Mouse (Mus musculus) embryonic facial prominence, embryonic 12.5 days (tissue): ENCODE results near the gene Stap1. TPM values are rescaled to one million over a fixed set of nuclear protein-coding genes. Genes with fewer than 3 reads are reported as not detected.

ENCODE experiments used
- ATAC-seq: fragments of 200-750 bp; cut with Nextera tagmentation; 2 replicates; pipeline ENCODE4 v1.8.0; 2017; ENCODE audit not compliant: insufficient number of reproducible peaks, insufficient read depth, low FRiP score, low TSS enrichment
- H3K27ac ChIP-seq: fragments of 300-500 bp; sonication (generic); 2 replicates; pipeline ENCODE4 v1.5.1; 2016; ENCODE audit warnings: mild to moderate bottlenecking
- H3K27me3 ChIP-seq: fragments of 300-500 bp; sonication (generic); 2 replicates; pipeline ENCODE4 v1.6.1; 2016; ENCODE audit warnings: mild to moderate bottlenecking, moderate library complexity
- H3K36me3 ChIP-seq: fragments of 300-500 bp; sonication (generic); 2 replicates; pipeline ENCODE4 v1.6.1; 2016; ENCODE audit warnings: mild to moderate bottlenecking
- H3K4me1 ChIP-seq: fragments of 300-500 bp; sonication (generic); 2 replicates; pipeline ENCODE4 v1.6.1; 2016
- H3K4me2 ChIP-seq: fragments of 300-500 bp; sonication (generic); replicated peaks from 2 replicates; pipeline ENCODE4 v1.6.1; 2016; ENCODE audit warnings: mild to moderate bottlenecking, moderate library complexity
- H3K4me3 ChIP-seq: fragments of 300-500 bp; sonication (generic); 2 replicates; pipeline ENCODE4 v1.5.1; 2016; ENCODE audit warnings: mild to moderate bottlenecking
- H3K9ac ChIP-seq: fragments of 300-500 bp; sonication (generic); 2 replicates; pipeline ENCODE4 v1.6.1; 2016; ENCODE audit warnings: mild to moderate bottlenecking, moderate library complexity
- H3K9me3 ChIP-seq: fragments of 300-500 bp; sonication (generic); 2 replicates; pipeline ENCODE4 v1.6.1; 2016; ENCODE audit warnings: mild to moderate bottlenecking, moderate library complexity
- WGBS: fragments of 180-500 bp; shearing (Covaris S2); methylation state at CpG from one replicate; pipeline ENCODE4 v1.1.7; 2016; 5-methylcytosine and 5-hydroxymethylcytosine counted together
- polyA plus RNA-seq: library from polyadenylated mRNA; unstranded; fragments of >200 nt; fragmentation: Nextera tagmentation; extraction: Ambion mirVana; gene quantifications from 2 replicates; pipeline ENCODE4 v1.2.1, GENCODE M21; 2016

The Stap1 gene
- polyA plus RNA-seq, 1 experiment from 2014 or later, result 0.64 TPM

GRCm38 (mm10) chr5:86084979-86085378 lies 13.4 kb downstream of the Stap1 start:
- no peak for ATAC-seq
- Histone ChIP-seq H3K27me3 (no peaks in the 10 kb centered on the region), H3K36me3 (no peaks in the 10 kb centered on the region), H3K4me2 (no peak overlapping the region), H3K27ac (no peak overlapping the region), H3K9ac (no peak overlapping the region), H3K4me1 (no peaks in the 10 kb centered on the region), H3K4me3 (no peak overlapping the region), H3K9me3 (no peaks in the 10 kb centered on the region)
- 64% methylated on average over 7 of the region's 7 CpGs for WGBS

GRCm38 (mm10) chr5:86086751-86087150 lies 15.2 kb downstream of the Stap1 start:
- Histone ChIP-seq H3K9me3 (no peaks in the 10 kb centered on the region), H3K36me3 (no peaks in the 10 kb centered on the region), H3K27ac (no peak overlapping the region), H3K4me1 (no peaks in the 10 kb centered on the region), H3K27me3 (no peaks in the 10 kb centered on the region), H3K4me3 (no peak overlapping the region), H3K9ac (no peak overlapping the region), H3K4me2 (no peak overlapping the region)
- WGBS, result 75% methylated on average over 6 of the region's 6 CpGs
- ATAC-seq, result no peak

- H3K4me2 ChIP-seq, result no peak overlapping the region
- no peak overlapping the region for H3K27ac ChIP-seq
- no peaks in the 10 kb centered on the region for H3K9me3 ChIP-seq
- no peaks in the 10 kb centered on the region for H3K36me3 ChIP-seq
- no peaks in the 10 kb centered on the region for H3K27me3 ChIP-seq
- no peaks in the 10 kb centered on the region for H3K4me1 ChIP-seq
- WGBS, result 83% methylated on average over 9 of the region's 9 CpGs
- H3K4me3 ChIP-seq, result no peak overlapping the region
- H3K9ac ChIP-seq, result no peak overlapping the region
- no peak for ATAC-seq
These were observed 23.2 kb downstream of the Stap1 start for GRCm38 (mm10) chr5:86094754-86095153.

- Histone ChIP-seq H3K4me3 (no peak overlapping the region), H3K9me3 (no peaks in the 10 kb centered on the region), H3K4me2 (no peak overlapping the region), H3K27me3 (no peaks in the 10 kb centered on the region), H3K27ac (no peak overlapping the region), H3K9ac (no peak overlapping the region), H3K36me3 (no peaks in the 10 kb centered on the region), H3K4me1 (no peaks in the 10 kb centered on the region)
- no peak for ATAC-seq
- WGBS, result 74% methylated on average over 3 of the region's 3 CpGs
These were observed 27.4 kb downstream of the Stap1 start for GRCm38 (mm10) chr5:86098988-86099387.

GRCm38 (mm10) chr5:86100621-86101020 lies 29.1 kb downstream of the Stap1 start:
- H3K27me3 ChIP-seq, result no peaks in the 10 kb centered on the region
- no peaks in the 10 kb centered on the region for H3K4me1 ChIP-seq
- H3K9me3 ChIP-seq, result no peaks in the 10 kb centered on the region
- H3K4me2 ChIP-seq, result no peak overlapping the region
- ATAC-seq, result no peak
- no peaks in the 10 kb centered on the region for H3K36me3 ChIP-seq
- H3K9ac ChIP-seq, result no peak overlapping the region
- WGBS, result 69% methylated on average over 3 of the region's 3 CpGs
- no peak overlapping the region for H3K4me3 ChIP-seq
- no peak overlapping the region for H3K27ac ChIP-seq

GRCm38 (mm10) chr5:86102176-86102575 lies 30.6 kb downstream of the Stap1 start:
- no peak for ATAC-seq
- no peak overlapping the region for H3K27ac ChIP-seq
- 98% methylated on average over 2 of the region's 2 CpGs for whole genome bisulfite sequencing
- H3K4me3 ChIP-seq, result no peak overlapping the region
- H3K4me2 ChIP-seq, result no peak overlapping the region
- no peaks in the 10 kb centered on the region for H3K9me3 ChIP-seq
- no peaks in the 10 kb centered on the region for H3K27me3 ChIP-seq
- H3K4me1 ChIP-seq, result no peaks in the 10 kb centered on the region
- no peak overlapping the region for H3K9ac ChIP-seq
- H3K36me3 ChIP-seq, result no peaks in the 10 kb centered on the region

GRCm38 (mm10) chr5:86106610-86107009 lies 35.1 kb downstream of the Stap1 start:
- Histone ChIP-seq H3K9ac (no peak overlapping the region), H3K36me3 (peaks cover 6% of the 10 kb centered on the region; the same call in 1 of the 2 replicates), H3K4me1 (no peaks in the 10 kb centered on the region), H3K27ac (no peak overlapping the region), H3K9me3 (no peaks in the 10 kb centered on the region), H3K4me2 (no peak overlapping the region), H3K27me3 (no peaks in the 10 kb centered on the region), H3K4me3 (no peak overlapping the region)
- no peak for ATAC-seq
- 83% methylated on average over 2 of the region's 2 CpGs for WGBS

GRCm38 (mm10) chr5:86111074-86111473 lies 39.5 kb downstream of the Stap1 start:
- Histone ChIP-seq H3K9me3 (no peaks in the 10 kb centered on the region), H3K4me3 (no peak overlapping the region), H3K4me2 (no peak overlapping the region), H3K4me1 (no peaks in the 10 kb centered on the region), H3K36me3 (peaks cover 12% of the 10 kb centered on the region; the same call in 1 of the 2 replicates), H3K27ac (no peak overlapping the region), H3K9ac (no peak overlapping the region), H3K27me3 (no peaks in the 10 kb centered on the region)
- no peak for ATAC-seq
- 97% methylated on average over 1 of the region's 1 CpGs for WGBS

GRCm38 (mm10) chr5:86113037-86113436 lies 41.5 kb downstream of the Stap1 start:
- no peak overlapping the region for H3K4me3 ChIP-seq
- no peak overlapping the region for H3K4me2 ChIP-seq
- 92% methylated on average over 2 of the region's 2 CpGs for WGBS
- no peak overlapping the region for H3K9ac ChIP-seq
- ATAC-seq, result no peak
- H3K27me3 ChIP-seq, result no peaks in the 10 kb centered on the region
- no peaks in the 10 kb centered on the region for H3K4me1 ChIP-seq
- H3K36me3 ChIP-seq, result peaks cover 8% of the 10 kb centered on the region; the same call in 1 of the 2 replicates
- H3K27ac ChIP-seq, result no peak overlapping the region
- no peaks in the 10 kb centered on the region for H3K9me3 ChIP-seq

- peaks cover 14% of the 10 kb centered on the region; the same call in 1 of the 2 replicates for H3K36me3 ChIP-seq
- no peak overlapping the region for H3K27ac ChIP-seq
- no peak for ATAC-seq
- H3K4me1 ChIP-seq, result no peaks in the 10 kb centered on the region
- no peaks in the 10 kb centered on the region for H3K27me3 ChIP-seq
- H3K9ac ChIP-seq, result no peak overlapping the region
- WGBS, result 72% methylated on average over 1 of the region's 1 CpGs
- no peak overlapping the region for H3K4me2 ChIP-seq
- H3K4me3 ChIP-seq, result no peak overlapping the region
- H3K9me3 ChIP-seq, result no peaks in the 10 kb centered on the region
These were observed 42.5 kb downstream of the Stap1 start for GRCm38 (mm10) chr5:86113997-86114396.

- no peak overlapping the region for H3K4me2 ChIP-seq
- no peak overlapping the region for H3K9ac ChIP-seq
- peaks cover 20% of the 10 kb centered on the region; the same call in 1 of the 2 replicates for H3K36me3 ChIP-seq
- 92% methylated on average over 9 of the region's 9 CpGs for WGBS
- H3K27me3 ChIP-seq, result no peaks in the 10 kb centered on the region
- no peak for ATAC-seq
- H3K27ac ChIP-seq, result no peak overlapping the region
- H3K4me3 ChIP-seq, result no peak overlapping the region
- H3K4me1 ChIP-seq, result no peaks in the 10 kb centered on the region
- no peaks in the 10 kb centered on the region for H3K9me3 ChIP-seq
These were observed 47.0 kb downstream of the Stap1 start for GRCm38 (mm10) chr5:86118457-86119094.

- no peak overlapping the region for H3K4me2 ChIP-seq
- 90% methylated on average over 1 of the region's 1 CpGs for WGBS
- no peaks in the 10 kb centered on the region for H3K27me3 ChIP-seq
- H3K36me3 ChIP-seq, result peaks cover 19% of the 10 kb centered on the region
- H3K4me1 ChIP-seq, result no peaks in the 10 kb centered on the region
- H3K9ac ChIP-seq, result no peak overlapping the region
- H3K9me3 ChIP-seq, result no peaks in the 10 kb centered on the region
- no peak for ATAC-seq
- H3K27ac ChIP-seq, result no peak overlapping the region
- no peak overlapping the region for H3K4me3 ChIP-seq
These were observed 57.2 kb downstream of the Stap1 start for GRCm38 (mm10) chr5:86128749-86129148.
